Mouse (Mus musculus) gastrocnemius, adult 8-10 months (tissue): Measurements from ENCODE around the gene Tbc1d25. TPM values are rescaled to one million over a fixed set of nuclear protein-coding genes. Genes with fewer than 3 reads are reported as not detected.

Source experiments
- DNase-seq, 2 experiments: peaks; one replicate each; pipeline ENCODE4 v3.0.0; 2022; ENCODE audit warnings: low spot score in 2 of 2
- total RNA-seq, 4 experiments: library from RNA; stranded (reverse); gene quantifications; 2 replicates each; pipeline ENCODE4 v1.2.4; 2022

The Tbc1d25 gene
- 1 to 10 TPM; 2.3 to 3.6 (median 3.0) TPM for total RNA-seq

GRCm38 (mm10) chrX:8175504-8176385 is at the start of gene Tbc1d25:
Gene Tbc1d25, minus strand, starts transcription at chrX:8176181.
- DNase-seq: peak; percentile 77 to 82

- no peak for DNase-seq
These were observed 47.5 kb upstream of the Tbc1d25 start for GRCm38 (mm10) chrX:8223473-8223872.

- DNase-seq: no peak
These were observed 46.9 kb upstream of the Tbc1d25 start for GRCm38 (mm10) chrX:8222678-8223421.

- no peak for DNase-seq
These were observed 46.3 kb upstream of the Tbc1d25 start for GRCm38 (mm10) chrX:8222296-8222677.

GRCm38 (mm10) chrX:8219651-8220050 is 43.7 kb upstream of the Tbc1d25 start:
- DNase-seq: no peak

GRCm38 (mm10) chrX:8218114-8218513 is 42.1 kb upstream of the Tbc1d25 start:
- no peak for DNase-seq

- no peak for DNase-seq
These were observed 41.4 kb upstream of the Tbc1d25 start for GRCm38 (mm10) chrX:8217383-8217782.

GRCm38 (mm10) chrX:8211490-8212207 is 35.7 kb upstream of the Tbc1d25 start:
- DNase-seq: no peak

- no peak for DNase-seq
These were observed 33.7 kb upstream of the Tbc1d25 start for GRCm38 (mm10) chrX:8209720-8210119.

- DNase-seq: no peak
These were observed 31.2 kb upstream of the Tbc1d25 start for GRCm38 (mm10) chrX:8207224-8207623.

GRCm38 (mm10) chrX:8206694-8207197 is 30.8 kb upstream of the Tbc1d25 start:
- no peak for DNase-seq

- DNase-seq: peak; percentile 62 to 71
These were observed 30.2 kb upstream of the Tbc1d25 start, which contains the start of gene Porcn for GRCm38 (mm10) chrX:8206015-8206693. Gene Porcn, minus strand, starts transcription at chrX:8206525.

GRCm38 (mm10) chrX:8205551-8205950 is 29.6 kb upstream of the Tbc1d25 start:
- no peak for DNase-seq

- no peak for DNase-seq
These were observed 29.1 kb upstream of the Tbc1d25 start for GRCm38 (mm10) chrX:8205088-8205487.

- no peak for DNase-seq
These were observed 28.1 kb upstream of the Tbc1d25 start for GRCm38 (mm10) chrX:8204076-8204475.

GRCm38 (mm10) chrX:8203105-8203504 is 27.1 kb upstream of the Tbc1d25 start:
- no peak for DNase-seq

GRCm38 (mm10) chrX:8193419-8193723 is 17.4 kb upstream of the Tbc1d25 start, which contains the start of gene Ebp:
Gene Ebp, minus strand, starts transcription at chrX:8193512.
- no peak for DNase-seq

- DNase-seq: peak; percentile 54 to 66
These were observed 16.8 kb upstream of the Tbc1d25 start for GRCm38 (mm10) chrX:8192640-8193418.

- DNase-seq: no peak
These were observed 16.2 kb upstream of the Tbc1d25 start for GRCm38 (mm10) chrX:8192126-8192639.
